In the genomic region with DNA sequence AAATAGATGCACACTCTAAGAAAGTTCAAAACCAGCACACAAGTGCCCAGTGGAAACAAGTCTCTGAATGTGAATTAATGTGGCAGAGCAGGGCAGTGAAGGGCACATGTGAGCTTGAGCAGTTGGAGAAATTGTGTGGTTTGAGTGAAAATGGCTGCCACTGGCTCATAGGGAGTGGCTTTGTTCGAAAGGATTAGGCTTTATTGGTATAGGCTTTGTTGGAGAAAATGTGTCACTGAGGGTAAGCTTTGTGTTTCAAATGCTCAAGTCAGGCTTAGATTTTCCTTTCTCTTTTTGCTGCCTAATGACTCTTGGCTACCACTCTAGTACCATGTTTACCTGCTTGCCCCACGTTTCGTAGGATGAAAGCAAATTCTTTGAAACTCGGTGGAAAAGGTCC, we compare ENCODE assay signal across 25 mouse cellular contexts. TPM values are rescaled to one million over a fixed set of nuclear protein-coding genes. Genes with fewer than 3 reads are reported as not detected.
"Had no signal": no experiment of that assay in that cellular context is flagged by ENCODE, and none has a peak within 500 bp of the region (broad histone marks: within the 10 kb centered on the region; RNA-seq: fewer than 3 reads in every experiment).

No protein-coding gene starts in this region.

- DNase-seq: kidney, adult 2 months; kidney, postnatal 25 days; layer of hippocampus, postnatal 36 days; left cerebral cortex, postnatal 4 days; liver, postnatal 0 days; lung, embryonic 14.5 days; retina, postnatal 1 day; right cerebral cortex, postnatal 25 days; spleen, adult 18-20 months; thymus, adult 2 months; thymus, postnatal 14 days; thymus, postnatal 4 days had no signal

- H3K9me3 ChIP-seq: limb, embryonic 12.5 days; limb, embryonic 15.5 days; neural tube, embryonic 13.5 days had no signal

- H3K4me3 ChIP-seq: limb, embryonic 12.5 days; limb, embryonic 15.5 days; myocyte; neural tube, embryonic 13.5 days had no signal

- H3K4me2 ChIP-seq: limb, embryonic 12.5 days; limb, embryonic 15.5 days; liver, embryonic 11.5 days; lung, embryonic 14.5 days; neural tube, embryonic 13.5 days had no signal

- H3K27ac ChIP-seq: kidney, postnatal 0 days; limb, embryonic 12.5 days; limb, embryonic 15.5 days; liver, embryonic 14.5 days; macrophage; neural tube, embryonic 13.5 days had no signal

- ATAC-seq: liver, postnatal 0 days; lung, postnatal 0 days; midbrain, embryonic 16.5 days had no signal

- H3K27me3 ChIP-seq: limb, embryonic 12.5 days; limb, embryonic 15.5 days; neural tube, embryonic 13.5 days had no signal

- H3K4me1 ChIP-seq: limb, embryonic 12.5 days; limb, embryonic 15.5 days; neural tube, embryonic 13.5 days had no signal

- H3K9ac ChIP-seq: limb, embryonic 12.5 days; limb, embryonic 15.5 days; liver, embryonic 14.5 days; liver, postnatal 0 days; lung, embryonic 14.5 days; neural tube, embryonic 13.5 days had no signal

- H3K36me3 ChIP-seq: limb, embryonic 12.5 days; limb, embryonic 15.5 days; neural tube, embryonic 13.5 days had no signal

RNA-seq across cellular contexts. Expression of gene Synpr, which starts 37.1 kb away (rescaled TPM):
- total RNA-seq: megakaryocyte, adult 5-6 weeks; monocyte, adult 5-6 weeks; neutrophil, adult 5-6 weeks had no signal
- polyA plus RNA-seq: kidney, adult 2 months; liver, postnatal 0 days; macrophage had no signal
